Mouse (Mus musculus) kidney, embryonic 14.5 days (tissue): ENCODE data around the gene Msmb. TPM values are rescaled to one million over a fixed set of nuclear protein-coding genes. Genes with fewer than 3 reads are reported as not detected.
"Not testable (repeated sequence)": the region's sequence is repeated elsewhere in the genome, so short reads cannot be mapped to it uniquely, and the experiment has no call there.

Experiments used
- ATAC-seq: fragments of 200-750 bp; cut with Nextera tagmentation; 2 replicates; pipeline ENCODE4 v1.8.0; 2017; ENCODE audit warnings: moderate number of reproducible peaks, mild to moderate bottlenecking, moderate TSS enrichment, moderate library complexity; ENCODE audit not compliant: low FRiP score, low TSS enrichment
- H3K27ac ChIP-seq: fragments of 300-500 bp; sonication (generic); 2 replicates; pipeline ENCODE4 v1.5.1; 2014; ENCODE audit warnings: low read depth, mild to moderate bottlenecking, low read length, moderate library complexity, mixed read lengths
- H3K27me3 ChIP-seq: fragments of 300-500 bp; sonication (generic); 2 replicates; pipeline ENCODE4 v1.6.1; 2014; ENCODE audit warnings: mild to moderate bottlenecking, low read length; ENCODE audit not compliant: control insufficient read depth, insufficient read depth
- H3K36me3 ChIP-seq: fragments of 300-500 bp; sonication (generic); 2 replicates; pipeline ENCODE4 v1.6.1; 2014; ENCODE audit warnings: low read length, mixed read lengths; ENCODE audit not compliant: control insufficient read depth, insufficient read depth
- H3K4me1 ChIP-seq: fragments of 300-500 bp; sonication (generic); 2 replicates; pipeline ENCODE4 v1.6.1; 2014; ENCODE audit warnings: low read length, mixed read lengths; ENCODE audit not compliant: control insufficient read depth, insufficient read depth
- H3K4me2 ChIP-seq: fragments of 300-500 bp; sonication (generic); replicated peaks from 2 replicates; pipeline ENCODE4 v1.6.1; 2014; ENCODE audit warnings: low read depth, mild to moderate bottlenecking, low read length
- H3K4me3 ChIP-seq: fragments of 300-500 bp; sonication (generic); 2 replicates; pipeline ENCODE4 v1.5.1; 2014; ENCODE audit warnings: mild to moderate bottlenecking, low read length
- H3K9ac ChIP-seq: fragments of 300-500 bp; sonication (generic); 2 replicates; pipeline ENCODE4 v1.6.1; 2014; ENCODE audit warnings: low read depth, mild to moderate bottlenecking, low read length, moderate library complexity
- H3K9me3 ChIP-seq: fragments of 300-500 bp; sonication (generic); 2 replicates; pipeline ENCODE4 v1.6.1; 2016; ENCODE audit warnings: low read length; ENCODE audit not compliant: control insufficient read depth
- WGBS: fragments of 180-500 bp; shearing (Covaris S2); extraction: QIAGEN DNeasy Blood & Tissue Kit; methylation state at CpG from one replicate; pipeline ENCODE4 v1.1.7; 2014; 5-methylcytosine and 5-hydroxymethylcytosine counted together
- polyA plus RNA-seq: library from polyadenylated mRNA; unstranded; fragments of >200 nt; fragmentation: Nextera tagmentation; extraction: Ambion mirVana; gene quantifications from 2 replicates; pipeline ENCODE4 v1.2.1, GENCODE M21; 2014

Gene Msmb
- polyA plus RNA-seq, 1 experiment from 2014 or later, result not detected

DNA sequence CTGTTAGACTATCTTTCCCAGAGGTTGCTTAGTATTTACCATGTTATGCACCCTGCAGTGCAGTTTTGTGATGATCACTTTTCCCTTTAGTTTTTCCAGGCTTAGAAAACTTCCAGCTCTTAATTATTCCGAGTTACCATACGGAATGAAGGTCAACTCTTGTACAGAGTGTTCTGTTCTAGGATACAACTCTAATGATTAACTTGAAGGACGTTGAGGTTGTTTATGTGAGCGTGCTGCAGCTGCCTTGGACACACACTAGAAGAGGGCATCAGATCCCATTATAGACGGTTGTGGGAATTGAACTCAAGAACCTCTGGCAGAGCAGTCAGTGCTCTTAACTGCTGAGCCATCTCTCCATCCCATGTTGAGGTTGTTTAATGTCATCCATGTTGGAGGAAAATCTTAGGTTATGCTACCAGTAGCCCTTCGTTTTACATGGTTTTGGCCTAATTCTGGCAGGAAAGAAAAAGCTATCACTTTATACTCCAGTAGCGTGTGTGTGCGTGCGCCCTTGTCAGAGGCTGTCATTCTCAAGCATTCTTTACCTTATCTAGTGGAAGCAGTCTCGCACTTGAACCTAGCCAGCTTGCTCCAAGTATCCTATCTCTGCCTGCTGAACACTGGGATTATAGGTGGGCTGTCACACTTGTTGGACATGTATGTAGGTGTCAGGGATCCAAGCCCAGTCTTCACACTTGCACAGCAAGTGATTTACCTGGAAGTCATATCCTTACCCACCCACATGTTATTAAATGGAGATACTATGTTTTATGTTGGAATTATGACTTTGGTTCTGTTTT lies 37.8 kb downstream of the Msmb start:
- no peaks in the 10 kb centered on the region for H3K4me1 ChIP-seq
- H3K27me3 ChIP-seq, result no peaks in the 10 kb centered on the region
- 89% methylated on average over 10 of the region's 10 CpGs for WGBS
- H3K9ac ChIP-seq, result no peak overlapping the region
- no peak overlapping the region for H3K4me3 ChIP-seq
- H3K27ac ChIP-seq, result no peak overlapping the region
- no peak for ATAC-seq
- peaks cover 62% of the 10 kb centered on the region for H3K36me3 ChIP-seq
- no peak overlapping the region for H3K4me2 ChIP-seq
- H3K9me3 ChIP-seq, result no peaks in the 10 kb centered on the region

DNA sequence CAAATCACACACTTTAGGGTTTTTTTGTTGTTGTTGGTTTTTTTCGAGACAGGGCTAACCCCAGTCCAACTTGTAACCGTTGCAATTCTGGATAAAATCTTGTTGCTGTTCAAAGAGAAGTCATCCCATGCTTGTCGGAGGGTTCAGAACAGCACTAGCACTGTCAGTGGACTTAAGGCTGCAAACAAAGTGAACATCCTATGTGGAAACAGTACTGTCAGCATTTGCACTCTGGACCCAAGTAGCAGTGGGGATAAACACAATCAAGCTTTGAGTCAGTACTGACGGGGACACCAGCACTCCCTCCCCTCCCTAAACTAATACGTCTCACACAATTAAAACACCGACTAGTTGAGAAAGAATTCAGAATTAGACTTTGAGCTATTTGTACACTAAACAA lies 39.0 kb downstream of the Msmb start:
- WGBS, result 89% methylated on average over 6 of the region's 6 CpGs
- Histone ChIP-seq H3K4me2 (no peak overlapping the region), H3K9ac (no peak overlapping the region), H3K4me1 (no peaks in the 10 kb centered on the region), H3K27me3 (no peaks in the 10 kb centered on the region), H3K27ac (no peak overlapping the region), H3K4me3 (no peak overlapping the region), H3K9me3 (no peaks in the 10 kb centered on the region), H3K36me3 (peaks cover 65% of the 10 kb centered on the region)
- no peak for ATAC-seq

DNA sequence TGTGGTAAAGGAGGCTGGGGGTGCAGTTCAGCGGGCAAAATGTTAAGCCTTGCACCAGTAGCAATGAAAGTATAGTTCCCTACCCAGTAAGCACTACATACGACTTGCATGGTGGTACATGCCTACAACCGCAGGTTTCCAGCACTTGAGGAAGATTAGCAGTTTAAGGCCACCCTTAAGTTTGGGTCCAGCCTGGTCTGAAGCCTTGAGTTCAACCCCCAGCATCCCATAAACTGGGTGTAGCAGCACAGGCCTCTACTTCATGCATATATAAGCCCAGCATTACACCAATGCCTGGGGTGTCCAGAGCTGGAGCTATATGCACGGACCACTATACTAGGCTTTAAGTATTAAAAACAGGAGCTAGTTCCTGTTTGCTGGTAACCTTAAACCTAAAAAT lies 42.0 kb downstream of the Msmb start:
- H3K9ac ChIP-seq, result no peak overlapping the region

DNA sequence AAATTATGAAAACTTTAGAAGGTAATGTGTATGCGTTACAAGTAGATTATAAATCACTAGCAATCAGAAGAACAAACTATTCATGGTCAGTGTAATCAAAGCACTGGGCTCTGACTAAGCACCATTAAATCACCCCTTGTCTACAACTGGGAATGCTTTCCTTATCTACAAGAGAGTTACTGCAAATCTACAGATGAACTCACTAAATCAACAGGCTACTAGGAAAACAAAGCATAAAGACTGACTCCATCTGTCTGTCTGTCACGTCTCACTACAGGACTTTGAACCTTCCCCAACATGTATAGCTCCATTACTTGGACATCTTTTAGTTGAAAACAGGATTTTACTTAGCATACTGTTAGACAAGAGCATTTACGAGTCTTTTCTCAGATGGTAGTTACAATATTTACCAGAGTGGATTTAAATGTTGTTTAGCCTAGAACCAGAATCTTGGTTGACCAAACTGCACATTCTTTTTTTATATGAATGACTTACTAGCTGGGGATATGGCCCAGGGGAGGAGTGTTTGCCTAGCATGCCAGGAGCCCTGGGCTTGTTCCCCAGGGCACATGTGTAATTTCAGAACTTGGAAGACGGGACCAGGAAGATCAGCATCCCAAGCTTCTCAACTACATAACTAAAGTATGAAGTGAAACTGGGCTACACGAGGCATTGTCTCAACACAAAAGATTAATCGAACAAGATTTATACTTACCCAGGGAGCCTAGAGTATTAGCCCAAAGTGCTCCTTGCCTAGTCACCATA lies 49.0 kb downstream of the Msmb start:
- Histone ChIP-seq H3K36me3 (peaks cover 75% of the 10 kb centered on the region), H3K27me3 (no peaks in the 10 kb centered on the region), H3K9me3 (no peaks in the 10 kb centered on the region), H3K27ac (no peak overlapping the region; the same call in 1 of the 2 replicates), H3K4me2 (no peak overlapping the region), H3K4me1 (no peaks in the 10 kb centered on the region), H3K4me3 (no peak overlapping the region), H3K9ac (no peak overlapping the region)
- no peak for ATAC-seq
- 71% methylated on average over 6 of the region's 6 CpGs for WGBS

More for the DNA sequence above, 42.0 kb downstream of the Msmb start:
- H3K27me3 ChIP-seq, result no peaks in the 10 kb centered on the region
- ATAC-seq, result no peak
- no peak overlapping the region for H3K27ac ChIP-seq
- H3K4me1 ChIP-seq, result no peaks in the 10 kb centered on the region
- WGBS, result 97% methylated on average over 4 of the region's 4 CpGs
- H3K4me2 ChIP-seq, result no peak overlapping the region
- H3K4me3 ChIP-seq, result no peak overlapping the region
- peaks cover 89% of the 10 kb centered on the region for H3K36me3 ChIP-seq
- H3K9me3 ChIP-seq, result no peaks in the 10 kb centered on the region

DNA sequence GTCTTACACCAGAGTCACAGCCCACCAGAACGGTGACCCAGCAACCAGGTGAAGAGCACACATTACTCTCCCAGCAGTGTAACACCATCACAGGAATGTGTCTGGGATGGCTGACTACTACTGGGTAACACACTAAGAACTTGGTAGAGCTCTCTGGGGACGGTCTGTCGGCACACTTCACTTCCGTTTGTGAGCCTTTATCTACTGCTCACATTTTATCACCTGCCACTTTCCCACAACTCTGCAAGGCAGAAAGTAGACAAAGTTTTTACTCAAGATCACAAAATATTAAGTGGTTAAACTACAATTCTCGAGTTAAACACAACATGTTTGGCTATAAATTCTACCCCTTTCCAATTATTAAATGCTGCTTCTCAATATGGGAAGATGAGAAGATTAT lies 50.1 kb downstream of the Msmb start:
- no peaks in the 10 kb centered on the region for H3K27me3 ChIP-seq
- no peak overlapping the region for H3K27ac ChIP-seq
- no peaks in the 10 kb centered on the region for H3K9me3 ChIP-seq
- H3K4me3 ChIP-seq, result no peak overlapping the region
- peaks cover 70% of the 10 kb centered on the region for H3K36me3 ChIP-seq
- ATAC-seq, result no peak
- WGBS, result 90% methylated on average over 5 of the region's 5 CpGs
- H3K9ac ChIP-seq, result no peak overlapping the region
- no peak overlapping the region for H3K4me2 ChIP-seq
- H3K4me1 ChIP-seq, result no peaks in the 10 kb centered on the region

DNA sequence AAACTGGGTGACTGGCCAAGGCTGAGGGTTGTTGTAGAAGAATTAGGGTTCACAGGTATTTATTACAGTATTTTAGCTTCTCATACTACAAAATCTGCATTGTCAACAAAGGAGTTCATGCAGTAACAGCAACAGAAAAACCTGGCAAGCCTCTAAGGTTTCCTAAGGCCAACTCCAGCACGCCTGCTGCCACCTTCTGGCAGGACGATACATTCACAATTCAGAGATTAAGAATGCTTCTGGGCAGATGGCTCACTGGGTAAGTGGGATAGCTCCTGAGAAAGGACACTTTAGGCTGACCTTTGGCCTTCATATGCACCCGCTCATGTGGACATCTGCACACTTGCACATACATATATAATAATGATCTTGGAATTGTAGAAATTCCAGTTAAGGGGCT lies 50.6 kb downstream of the Msmb start:
- H3K9ac ChIP-seq, result no peak overlapping the region
- peaks cover 70% of the 10 kb centered on the region for H3K36me3 ChIP-seq
- no peaks in the 10 kb centered on the region for H3K9me3 ChIP-seq
- ATAC-seq, result no peak
- WGBS, result 52% methylated on average over 3 of the region's 3 CpGs
- no peak overlapping the region for H3K27ac ChIP-seq
- no peak overlapping the region for H3K4me2 ChIP-seq
- no peak overlapping the region for H3K4me3 ChIP-seq
- H3K27me3 ChIP-seq, result no peaks in the 10 kb centered on the region
- H3K4me1 ChIP-seq, result no peaks in the 10 kb centered on the region

DNA sequence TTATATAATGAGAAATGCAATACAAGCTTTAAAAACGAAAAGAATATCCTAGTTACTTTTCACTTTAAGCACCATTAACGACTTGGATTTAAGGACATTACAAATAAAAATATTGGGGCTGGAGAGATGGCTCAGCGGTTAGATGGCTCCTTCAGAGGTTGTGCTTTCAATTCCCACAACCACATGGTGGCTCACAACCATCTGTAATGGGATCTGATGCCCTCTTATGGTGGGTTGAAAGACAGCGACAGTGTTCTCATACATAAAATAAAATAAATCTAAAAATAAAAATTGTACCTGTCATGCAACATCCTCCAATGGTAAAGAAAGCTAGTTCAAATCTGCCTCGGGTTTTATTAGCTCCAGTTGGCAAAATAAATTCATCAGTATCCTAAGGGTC lies 51.7 kb downstream of the Msmb start:
- not testable (repeated sequence) for H3K9ac ChIP-seq, H3K9me3 ChIP-seq, H3K4me3 ChIP-seq, H3K27me3 ChIP-seq, H3K27ac ChIP-seq, ATAC-seq, H3K4me1 ChIP-seq, H3K4me2 ChIP-seq
- 86% methylated on average over 5 of the region's 5 CpGs for WGBS
- H3K36me3 ChIP-seq, result peaks cover 68% of the 10 kb centered on the region

DNA sequence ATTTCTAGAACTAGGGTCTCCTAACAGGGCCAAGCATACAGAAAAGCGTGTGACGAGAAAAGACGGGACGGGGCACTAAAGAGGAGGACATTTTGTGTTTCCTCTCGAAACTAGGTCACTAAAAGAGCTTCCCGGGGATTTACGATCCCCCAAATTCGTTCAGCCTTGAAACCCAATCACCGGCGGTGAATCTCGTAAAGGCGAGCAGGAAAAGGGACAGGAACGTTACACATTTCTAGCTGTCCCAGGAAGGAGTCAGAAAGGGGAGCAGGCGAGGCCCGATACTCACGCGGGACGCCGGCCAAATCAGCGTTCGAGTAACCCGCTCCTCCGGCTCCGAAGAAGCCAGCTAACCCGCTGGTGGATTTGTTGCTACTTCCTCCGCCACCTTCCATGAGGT lies 59.5 kb downstream of the Msmb start:
- Histone ChIP-seq H3K9ac (peak overlapping the region; percentile 91), H3K4me3 (peak overlapping the region; percentile 88), H3K27ac (peak overlapping the region; percentile 62; the same call in 1 of the 2 replicates), H3K4me2 (peak overlapping the region; percentile 69), H3K4me1 (peaks cover 15% of the 10 kb centered on the region; the same call in 1 of the 2 replicates), H3K36me3 (peaks cover 26% of the 10 kb centered on the region), H3K27me3 (no peaks in the 10 kb centered on the region), H3K9me3 (no peaks in the 10 kb centered on the region)
- ATAC-seq, result peak; percentile 22; the same call in 1 of the 2 replicates
- WGBS, result 1% methylated on average over 26 of the region's 26 CpGs
